Mouse (Mus musculus) cerebellum, postnatal 4 days (tissue): ENCODE data around the gene Scnn1a.
A peak's percentile ranks its signal among the peaks of the same experiment; 100 is the strongest.

Source experiments
- DNase-seq, 2 experiments: peaks; one replicate each; pipeline ENCODE4 v3.0.0; 2022; ENCODE audit warnings: low spot score in 2 of 2, mixed read lengths in 1 of 2

The Scnn1a gene

GRCm38 (mm10) chr6:125361467-125362291 lies 41.2 kb downstream of the Scnn1a start:
- DNase-seq: peak in 1 of 2 experiments; percentile 41

- no peak for DNase-seq
These were observed 42.6 kb downstream of the Scnn1a start for GRCm38 (mm10) chr6:125363021-125363420.

GRCm38 (mm10) chr6:125363451-125364242 lies 43.2 kb downstream of the Scnn1a start:
- DNase-seq: no peak

GRCm38 (mm10) chr6:125364448-125364847 lies 44.0 kb downstream of the Scnn1a start:
- no peak for DNase-seq

- DNase-seq: no peak
These were observed 45.1 kb downstream of the Scnn1a start for GRCm38 (mm10) chr6:125365522-125365921.

GRCm38 (mm10) chr6:125366133-125366532 lies 45.7 kb downstream of the Scnn1a start:
- DNase-seq: no peak

- no peak for DNase-seq
These were observed 47.4 kb downstream of the Scnn1a start for GRCm38 (mm10) chr6:125367758-125368371.

GRCm38 (mm10) chr6:125377042-125377441 lies 56.6 kb downstream of the Scnn1a start:
- no peak for DNase-seq

GRCm38 (mm10) chr6:125377582-125378451 lies 57.4 kb downstream of the Scnn1a start:
- no peak for DNase-seq

- DNase-seq: no peak
These were observed 58.2 kb downstream of the Scnn1a start for GRCm38 (mm10) chr6:125378621-125379020.

GRCm38 (mm10) chr6:125379781-125380180 lies 59.3 kb downstream of the Scnn1a start:
- no peak for DNase-seq

- DNase-seq: no peak
These were observed 60.2 kb downstream of the Scnn1a start, which contains the start of gene Plekhg6 for GRCm38 (mm10) chr6:125380372-125381360. Gene Plekhg6 (minus strand): TSS chr6:125380793.

GRCm38 (mm10) chr6:125382024-125382423 lies 61.6 kb downstream of the Scnn1a start:
- no peak for DNase-seq

- no peak for DNase-seq
These were observed 64.9 kb downstream of the Scnn1a start for GRCm38 (mm10) chr6:125385066-125385974.

GRCm38 (mm10) chr6:125386080-125386479 lies 65.6 kb downstream of the Scnn1a start:
- DNase-seq: no peak

- no peak for DNase-seq
These were observed 69.4 kb downstream of the Scnn1a start for GRCm38 (mm10) chr6:125389853-125390252.
